Mouse (Mus musculus): ENCODE results near the gene Saa1.
"Not testable (repeated sequence)": the region's sequence is repeated elsewhere in the genome, so short reads cannot be mapped to it uniquely, and the experiment has no call there.

The Saa1 gene

DNA sequence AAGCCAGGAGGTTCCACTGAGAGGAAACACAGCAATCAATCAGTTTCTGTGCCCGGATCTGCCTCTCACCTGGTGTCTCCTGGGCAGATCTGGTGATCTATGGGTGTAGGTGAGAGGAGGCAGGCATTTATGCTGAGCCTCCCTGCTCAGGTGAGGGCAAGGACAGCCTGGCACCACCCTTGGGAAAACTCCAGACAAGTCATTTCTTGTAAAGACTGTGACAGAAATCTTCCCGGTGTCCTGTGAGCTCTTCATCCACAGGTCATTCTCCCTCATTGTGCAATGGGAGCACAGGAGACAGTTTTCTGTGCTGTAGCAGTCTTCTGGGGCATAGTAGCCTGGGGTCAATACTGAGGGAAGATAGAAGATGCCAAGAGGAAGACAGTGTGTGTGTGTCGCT is at the start of gene Saa1:
Gene Saa1 (minus strand): TSS at position 101 of the 400 bp plus-strand sequence.
- peak; percentile 47 for DNase-seq (ENCODE audit: extremely low read depth, low read depth, low spot score)

DNA sequence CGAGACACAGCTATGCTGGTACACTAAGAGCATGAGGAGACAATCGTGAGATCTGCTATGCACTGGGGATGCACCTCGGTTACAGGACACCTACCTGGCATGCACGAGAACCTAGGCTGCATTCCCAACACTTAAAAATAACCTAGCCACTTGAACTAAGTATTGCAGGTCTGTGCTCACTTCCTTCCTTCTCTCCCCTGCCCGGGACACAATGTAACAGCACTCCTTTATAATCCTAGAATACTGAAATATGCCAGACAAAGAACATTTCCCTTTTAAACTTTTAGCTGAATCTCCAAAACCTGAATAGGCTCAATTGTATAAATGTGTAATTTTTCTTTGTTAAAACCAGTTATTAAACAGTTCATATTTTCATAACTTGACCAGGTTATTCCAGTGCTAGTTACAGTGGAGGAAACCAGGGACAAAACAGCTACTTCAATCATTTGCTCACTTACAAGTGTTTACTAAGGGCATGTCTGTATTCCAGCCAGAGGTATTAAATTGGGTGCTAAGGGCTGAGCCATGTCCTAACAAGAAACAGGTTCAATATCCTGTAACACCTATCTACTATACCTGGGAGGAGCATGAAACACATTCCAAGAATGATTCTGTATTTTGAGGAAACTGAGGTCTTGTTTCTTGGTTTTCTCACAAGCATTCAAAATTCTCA is 46.5 kb upstream of the Saa1 start:
- DNase-seq (ENCODE audit: extremely low read depth, low read depth, low spot score) = no peak

DNA sequence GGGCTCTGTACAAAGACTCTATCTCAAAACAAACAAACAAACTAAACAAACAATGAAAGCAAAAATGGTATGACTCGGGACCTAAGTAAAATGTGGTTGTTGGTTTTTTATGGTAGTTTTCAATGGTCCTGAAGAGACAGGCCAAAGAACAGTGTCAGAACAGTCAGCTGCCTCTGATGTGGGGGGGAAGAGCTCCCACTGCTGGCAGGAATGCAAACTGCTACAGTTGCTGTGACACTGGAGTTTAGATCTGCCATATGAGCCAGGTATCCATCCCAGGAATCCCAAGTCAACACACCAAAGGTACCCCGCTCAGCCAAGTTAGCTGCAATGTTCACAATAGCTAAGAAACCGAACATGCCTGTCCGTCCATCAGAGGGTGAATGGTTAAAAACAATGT is 27.9 kb upstream of the Saa1 start:
- no peak for DNase-seq (ENCODE audit: extremely low read depth, low read depth, low spot score)

DNA sequence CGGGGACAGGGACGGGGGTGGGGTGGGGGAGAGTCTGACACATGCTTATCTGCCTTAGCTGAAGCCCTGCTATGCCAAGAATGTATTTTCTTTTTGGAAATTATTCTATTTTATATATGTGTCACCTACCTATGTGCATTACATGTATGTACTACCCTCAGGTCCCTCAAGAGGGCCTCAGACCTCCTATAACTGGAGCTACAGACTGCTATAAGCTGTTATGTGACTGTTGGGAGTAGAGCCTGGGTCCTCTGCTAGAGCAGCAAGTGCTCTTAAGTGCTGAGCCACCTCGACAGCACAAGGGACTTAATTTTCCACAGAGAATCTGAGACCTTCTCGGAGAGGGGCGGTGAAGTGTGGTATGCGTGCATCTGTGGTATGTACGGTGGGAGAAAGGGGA is 25.7 kb upstream of the Saa1 start:
- DNase-seq (ENCODE audit: extremely low read depth, low read depth, low spot score) = no peak

DNA sequence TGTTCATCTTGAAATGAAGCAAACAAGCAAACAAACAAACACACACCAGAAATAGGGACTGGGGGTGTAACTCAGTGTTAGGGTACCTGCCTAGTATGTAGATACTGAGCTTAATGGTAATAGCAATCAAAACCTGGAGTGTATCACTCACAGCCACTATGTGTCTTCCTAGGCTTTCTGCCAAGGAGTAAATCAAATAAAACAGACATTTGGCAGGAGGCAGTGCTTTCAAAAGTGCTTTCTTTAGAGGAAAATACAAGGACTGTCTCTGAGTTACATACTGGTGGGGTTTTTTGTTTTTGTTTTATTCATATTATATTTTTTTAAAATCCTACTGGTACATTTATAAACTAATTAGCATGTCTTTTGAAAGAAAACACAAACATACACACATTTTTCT is 24.6 kb upstream of the Saa1 start:
- DNase-seq (ENCODE audit: extremely low read depth, low read depth, low spot score) = no peak

DNA sequence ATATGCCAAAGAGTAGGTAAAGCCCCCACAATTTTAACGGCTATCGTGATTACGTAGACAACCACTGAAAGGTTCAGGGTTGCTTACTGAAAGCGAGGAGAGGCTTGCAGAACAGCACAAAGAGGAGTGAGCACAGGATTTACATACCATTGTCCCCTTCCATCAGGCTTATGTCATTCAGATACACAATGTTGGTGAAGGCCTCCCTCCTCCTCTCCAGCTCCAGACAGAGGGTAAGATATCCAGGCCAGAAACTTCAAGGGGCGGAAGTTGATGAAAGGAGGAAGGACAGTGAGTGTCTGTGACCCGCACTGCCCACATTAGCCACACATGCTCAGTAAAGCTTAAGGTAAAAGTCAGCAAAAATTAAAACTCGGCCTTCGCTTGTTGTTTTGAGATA is 21.9 kb upstream of the Saa1 start:
- DNase-seq (ENCODE audit: extremely low read depth, low read depth, low spot score) = no peak

DNA sequence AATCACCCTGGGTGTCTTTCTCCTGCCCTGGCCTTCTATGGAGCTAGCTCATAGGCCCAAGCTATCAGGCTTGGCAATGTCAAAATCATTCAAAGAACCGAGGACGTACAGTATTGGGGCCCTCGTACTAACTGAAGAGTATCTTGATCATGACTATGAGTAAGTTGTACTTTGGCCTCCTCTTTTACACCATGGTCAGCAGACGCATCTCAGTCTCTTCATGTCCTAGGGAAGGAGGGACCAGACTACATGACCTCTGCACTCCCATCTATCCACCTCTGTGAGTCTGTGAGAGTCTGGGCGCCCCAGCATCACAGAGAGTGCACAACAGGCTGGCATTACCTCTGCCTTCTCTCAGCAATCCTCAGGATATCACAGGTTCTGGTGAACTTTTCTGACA is 19.8 kb upstream of the Saa1 start:
- DNase-seq (ENCODE audit: extremely low read depth, low read depth, low spot score) = no peak

DNA sequence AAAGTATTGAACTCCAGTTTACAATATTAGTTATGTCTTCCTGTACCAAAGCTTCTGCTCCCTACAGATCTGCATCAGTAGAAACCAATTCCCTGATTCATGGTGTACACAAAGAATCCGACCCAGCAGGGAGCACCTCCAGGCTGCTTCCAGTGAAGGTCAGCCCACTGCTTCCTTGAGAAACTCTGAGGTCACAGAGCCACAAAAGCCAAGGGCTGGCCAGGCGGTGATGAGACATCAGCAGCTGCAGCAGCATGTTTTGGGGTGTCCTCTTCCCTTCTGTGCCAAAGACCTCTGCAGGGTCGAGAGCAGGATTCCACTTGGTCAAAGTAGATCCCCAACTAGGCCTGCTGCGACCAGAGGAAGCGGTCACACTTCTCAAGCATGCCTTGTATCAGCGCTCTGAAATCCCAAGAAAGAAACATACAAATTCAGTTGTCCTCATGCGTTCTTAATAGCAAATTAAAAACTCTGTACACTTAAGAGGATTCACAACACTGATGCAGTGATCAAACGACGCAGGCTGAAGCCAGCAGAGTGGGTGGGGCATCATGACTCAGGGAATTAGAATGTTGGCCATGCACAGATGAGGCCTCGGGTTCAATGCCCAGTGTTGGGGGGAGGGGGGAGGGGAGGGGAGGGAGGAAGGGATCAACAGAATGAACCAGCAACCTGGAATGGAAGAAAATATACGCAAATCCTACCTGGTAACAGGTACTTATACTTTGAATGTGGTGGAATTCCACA is 18.4 kb upstream of the Saa1 start:
- no peak for DNase-seq (ENCODE audit: extremely low read depth, low read depth, low spot score)

DNA sequence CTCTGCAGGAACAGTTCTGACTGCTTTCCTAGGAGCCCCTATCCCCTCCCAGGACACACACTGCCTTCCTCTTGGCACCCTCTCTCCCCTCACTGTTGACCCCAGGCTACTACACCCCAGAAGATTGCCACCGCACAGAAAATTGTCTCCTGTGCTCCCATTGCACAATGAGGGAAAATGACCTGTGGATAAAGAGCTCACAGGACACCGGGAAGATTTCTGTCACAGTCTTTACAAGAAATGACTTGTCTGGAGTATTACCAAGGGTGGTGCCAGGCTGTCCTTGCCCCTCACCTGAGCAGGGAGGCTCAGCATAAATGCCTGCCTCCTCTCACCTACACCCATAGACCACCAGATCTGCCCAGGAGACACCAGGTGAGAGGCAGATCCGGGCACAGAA is 8.7 kb upstream of the Saa1 start, which contains the start of gene Saa2:
Gene Saa2 (plus strand): TSS at position 301 of the 400 bp plus-strand sequence.
- DNase-seq (ENCODE audit: extremely low read depth, low read depth, low spot score) = no peak

DNA sequence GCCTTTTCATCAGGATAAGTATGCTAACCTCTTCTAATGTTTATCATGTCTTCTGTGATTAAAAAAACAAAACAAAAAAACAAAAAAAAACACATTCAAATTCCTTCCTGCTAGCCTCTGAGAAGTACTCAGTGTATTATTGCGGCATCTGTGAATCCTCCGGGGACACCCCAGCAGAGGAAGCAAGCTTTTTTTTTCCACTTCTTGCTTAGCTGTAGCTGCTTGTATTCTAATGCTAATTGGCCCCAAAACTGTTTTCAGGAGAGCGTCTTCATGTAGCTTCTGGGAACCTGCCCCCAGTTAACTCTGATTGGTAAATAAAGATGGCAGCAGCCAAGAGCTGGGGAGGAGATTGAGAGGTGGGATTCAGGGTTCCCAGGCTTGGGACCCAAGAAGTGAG is 5.7 kb upstream of the Saa1 start:
- no peak for DNase-seq (ENCODE audit: extremely low read depth, low read depth, low spot score)

DNA sequence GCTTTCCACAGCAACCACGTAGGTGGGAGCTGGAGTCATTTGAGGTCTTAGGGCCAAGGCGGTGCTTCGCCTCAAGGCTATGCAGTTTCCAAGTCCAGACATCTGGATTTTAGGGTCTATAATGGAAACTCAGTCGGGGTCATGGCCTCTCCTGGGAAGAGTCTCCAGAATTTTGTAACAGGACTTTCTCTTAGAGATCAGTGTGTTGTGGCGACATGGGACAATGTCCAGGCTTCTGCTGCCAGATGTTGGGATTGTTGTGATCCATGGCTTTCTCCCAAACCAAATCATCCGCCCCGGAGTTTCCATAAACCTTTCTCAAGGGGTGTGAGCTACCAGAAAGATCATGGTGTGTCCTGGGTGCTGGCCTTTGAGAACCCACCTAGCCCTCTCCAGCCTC is 3.6 kb upstream of the Saa1 start:
- DNase-seq (ENCODE audit: extremely low read depth, low read depth, low spot score) = peak; percentile 68

DNA sequence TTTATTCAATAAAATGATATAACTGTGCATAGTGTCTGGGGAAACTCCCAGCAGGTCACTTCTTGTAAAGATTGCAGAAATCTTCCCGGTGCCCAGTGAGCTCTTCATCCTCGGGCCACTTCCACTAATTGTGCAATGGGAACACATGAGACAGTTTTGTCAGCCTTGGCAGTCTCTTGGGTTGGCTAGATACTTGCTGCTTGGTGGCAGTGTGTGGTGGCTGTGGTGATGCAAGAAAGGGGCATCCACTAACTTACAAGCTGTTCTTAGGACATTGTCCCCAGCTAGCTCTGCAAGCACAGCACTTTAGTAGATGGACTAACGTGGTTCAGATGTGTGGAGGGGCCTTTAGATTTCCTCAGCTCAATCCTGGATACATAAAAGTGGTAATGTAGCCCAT is 3.0 kb upstream of the Saa1 start:
- peak; percentile 88 for DNase-seq (ENCODE audit: extremely low read depth, low read depth, low spot score)

DNA sequence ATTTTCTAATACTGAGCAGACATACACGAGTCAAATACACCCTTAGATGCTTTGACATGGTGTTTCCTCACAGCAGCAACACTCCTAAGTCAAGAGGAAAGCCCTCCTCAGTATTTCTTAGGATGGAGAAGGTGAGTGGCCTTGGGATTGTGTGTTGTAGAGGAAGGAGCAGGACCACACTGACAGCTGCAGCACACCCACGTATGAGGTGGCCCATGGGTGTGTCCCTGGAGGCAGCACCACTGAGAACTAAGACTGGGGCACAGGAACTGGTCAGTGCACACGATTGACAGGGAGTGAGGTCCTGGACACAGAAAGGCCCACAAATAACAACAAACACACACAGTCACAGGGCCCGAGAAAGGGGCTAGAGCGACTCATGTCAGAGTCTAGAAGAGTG is 2.7 kb downstream of the Saa1 start:
- DNase-seq (ENCODE audit: extremely low read depth, low read depth, low spot score) = not testable (repeated sequence)

DNA sequence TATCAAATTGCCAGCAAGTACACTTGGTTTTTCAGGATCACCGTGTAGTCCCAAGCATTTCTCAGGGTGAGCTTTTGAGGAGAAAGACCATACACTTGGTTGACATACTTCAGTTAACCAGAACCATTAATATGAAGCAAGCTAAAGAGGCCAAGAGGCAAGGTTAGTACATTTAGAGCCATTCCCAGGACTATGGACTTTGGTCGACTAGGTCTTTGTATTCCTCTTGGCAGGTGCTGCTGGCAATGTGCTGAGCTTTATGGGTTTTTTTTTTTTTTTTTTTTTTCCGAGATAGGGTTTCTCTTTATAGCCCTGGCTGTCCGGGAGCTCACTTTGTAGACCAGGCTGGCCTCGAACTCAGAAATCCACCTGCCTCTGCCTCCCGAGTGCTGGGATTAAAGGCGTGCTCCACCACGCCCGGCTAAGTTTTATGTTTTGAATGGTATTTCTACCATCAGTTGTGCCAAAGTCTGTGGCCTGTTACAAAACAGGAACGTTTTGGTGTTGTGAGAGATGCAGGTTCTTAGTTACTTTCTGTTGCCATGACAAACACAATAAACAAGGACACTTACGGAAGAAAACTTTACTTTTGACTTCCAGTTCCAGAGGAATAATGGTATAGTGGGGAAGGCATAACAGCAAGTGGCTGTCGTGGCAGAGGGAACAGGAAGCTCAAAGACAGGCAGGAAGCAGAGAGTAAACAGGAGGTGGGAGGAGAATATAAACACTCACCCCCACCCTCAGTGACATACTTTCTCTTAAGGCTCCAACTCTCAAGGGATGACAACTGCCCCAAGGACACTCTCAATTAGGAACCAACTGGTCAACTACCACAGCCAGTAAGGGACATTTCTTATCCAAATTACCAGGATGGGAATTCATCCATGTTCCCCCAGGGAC is 4.0 kb downstream of the Saa1 start:
- DNase-seq (ENCODE audit: extremely low read depth, low read depth, low spot score) = no peak

DNA sequence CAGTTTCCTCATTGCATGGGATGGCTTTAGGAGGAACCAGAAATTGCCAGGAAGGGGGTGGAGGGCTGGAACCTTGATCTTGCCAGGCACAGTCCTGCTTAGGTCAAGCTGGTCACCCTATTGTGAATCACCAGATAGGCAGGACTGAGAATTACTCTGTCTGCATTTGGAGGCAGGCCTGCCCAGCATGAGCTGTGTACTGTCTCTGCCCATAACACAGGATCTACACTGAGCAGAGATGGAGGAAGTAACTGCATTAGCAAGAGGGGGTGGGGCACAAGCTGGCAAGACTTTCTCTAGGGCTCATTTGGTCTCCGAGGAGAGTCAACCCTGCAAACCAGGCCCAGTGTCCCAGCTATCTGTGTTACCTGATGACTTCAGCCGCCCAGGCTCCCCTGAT is 7.8 kb downstream of the Saa1 start:
- DNase-seq (ENCODE audit: extremely low read depth, low read depth, low spot score) = no peak

DNA sequence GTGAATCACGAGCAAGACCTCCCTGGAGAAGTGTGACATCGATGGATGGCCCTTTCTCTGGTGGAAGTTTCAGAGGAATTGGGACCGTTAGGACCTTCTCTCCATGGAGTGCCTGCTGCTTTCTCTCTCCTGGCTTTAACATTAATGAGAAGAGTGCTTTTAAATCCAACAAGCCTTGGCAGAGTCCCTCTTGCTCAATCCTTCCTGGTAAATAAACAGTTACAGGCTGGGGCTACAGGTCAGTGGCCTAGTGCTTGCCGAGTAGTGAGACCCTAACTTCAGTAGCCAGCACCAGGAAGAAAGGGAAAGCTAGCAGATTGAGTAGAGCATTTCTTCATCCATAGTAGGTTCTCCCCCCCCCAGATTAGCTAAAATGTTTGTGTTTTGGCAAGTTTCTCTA is 10.3 kb downstream of the Saa1 start, which contains the start of gene Saa4:
Gene Saa4 (minus strand): TSS at position 146 of the 400 bp plus-strand sequence.
- DNase-seq (ENCODE audit: extremely low read depth, low read depth, low spot score) = no peak

DNA sequence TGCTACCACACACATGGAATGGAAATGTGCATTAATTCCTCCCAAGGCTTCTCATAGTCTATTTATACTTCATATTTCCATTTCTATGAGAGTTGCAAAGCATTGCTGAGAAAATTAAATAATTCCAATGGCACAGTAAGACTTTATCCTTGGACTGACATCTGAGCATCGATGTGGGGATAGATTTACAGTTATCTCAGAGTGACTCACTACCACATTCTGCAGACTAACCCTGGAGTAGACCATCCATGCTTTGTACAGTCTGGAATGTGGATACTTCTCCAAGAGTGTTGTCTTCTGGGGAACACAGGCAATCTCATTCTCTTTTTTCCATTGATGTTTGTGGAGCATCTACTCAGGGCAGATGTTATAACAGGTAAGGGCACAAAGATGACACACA is 15.2 kb downstream of the Saa1 start:
- no peak for DNase-seq (ENCODE audit: extremely low read depth, low read depth, low spot score)

DNA sequence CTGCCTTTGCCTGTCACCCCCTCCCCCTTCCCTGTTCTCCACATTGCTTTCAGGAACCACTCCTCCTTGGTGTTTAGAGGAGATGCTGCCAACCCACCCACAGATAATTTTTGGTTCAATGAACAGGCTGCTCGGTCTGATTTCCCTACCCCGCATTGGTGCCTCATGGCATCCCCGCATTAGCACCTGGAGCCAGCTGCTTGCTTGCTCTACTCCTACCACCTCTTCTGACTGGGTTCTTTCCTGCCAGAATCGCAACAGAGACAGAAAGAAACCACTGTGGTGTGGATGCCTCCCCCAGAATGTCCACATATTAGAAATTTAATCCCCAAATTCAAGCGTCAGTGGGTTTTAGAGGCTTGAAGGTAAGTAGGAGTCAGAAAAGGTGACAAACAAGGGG is 18.4 kb downstream of the Saa1 start:
- no peak for DNase-seq (ENCODE audit: extremely low read depth, low read depth, low spot score)

DNA sequence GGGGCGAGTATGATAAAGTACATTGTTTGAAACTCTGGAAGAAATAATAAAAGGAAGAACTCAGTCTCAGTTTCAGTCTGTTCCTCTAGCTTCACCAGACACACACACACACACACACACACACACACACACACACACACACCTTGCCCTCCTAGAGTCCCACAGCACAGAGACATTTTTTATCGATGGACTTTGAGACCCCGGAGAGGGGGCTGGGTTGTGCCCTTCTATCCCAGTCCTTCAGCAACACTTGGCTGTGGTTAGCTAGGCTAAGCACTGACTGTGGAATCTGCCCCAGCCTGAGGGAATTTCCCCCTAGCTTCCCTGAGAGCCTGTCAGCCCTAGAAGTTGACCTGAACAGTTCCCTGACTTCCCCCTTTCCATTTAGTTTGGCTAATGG is 18.9 kb downstream of the Saa1 start:
- no peak for DNase-seq (ENCODE audit: extremely low read depth, low read depth, low spot score)

DNA sequence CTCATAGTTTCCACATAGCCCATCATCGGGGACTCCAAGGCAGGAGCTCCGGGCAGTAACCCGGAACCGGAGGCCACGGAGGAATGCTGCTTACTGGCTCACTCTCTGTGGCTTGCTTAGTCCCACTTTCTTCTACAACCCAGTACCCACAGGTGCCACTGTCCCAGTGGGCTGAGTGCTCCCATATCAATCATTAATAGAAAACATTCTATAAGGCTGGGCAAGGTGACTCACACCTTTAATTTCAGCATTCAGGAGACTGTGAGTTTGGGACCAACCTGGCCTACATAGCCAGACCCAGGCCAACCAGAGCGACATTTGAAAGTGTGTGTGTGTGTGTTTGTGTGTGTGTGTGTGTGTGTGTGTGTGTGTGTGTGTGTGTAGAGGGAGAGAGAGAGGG is 19.4 kb downstream of the Saa1 start:
- DNase-seq (ENCODE audit: extremely low read depth, low read depth, low spot score) = no peak

DNA sequence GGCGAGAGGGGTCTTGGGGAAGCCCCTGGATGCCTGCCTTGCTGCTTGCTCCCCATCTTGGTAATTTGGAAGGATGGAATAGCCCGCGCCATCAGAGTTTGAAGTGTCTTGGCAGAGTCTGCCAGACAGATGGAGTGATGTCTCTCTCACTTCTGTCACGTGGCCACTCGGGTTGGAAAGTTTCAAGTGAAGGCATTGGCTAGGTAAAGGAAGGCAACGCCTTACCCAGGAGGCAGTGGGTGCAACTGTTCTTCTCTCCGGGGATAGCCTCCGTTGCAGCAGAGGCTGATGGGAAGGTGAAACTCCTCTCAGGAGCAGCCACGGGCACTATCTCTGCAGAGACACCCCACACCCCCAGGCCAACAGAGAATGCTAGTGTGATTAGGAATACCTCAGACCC is 22.3 kb downstream of the Saa1 start:
- no peak for DNase-seq (ENCODE audit: extremely low read depth, low read depth, low spot score)

DNA sequence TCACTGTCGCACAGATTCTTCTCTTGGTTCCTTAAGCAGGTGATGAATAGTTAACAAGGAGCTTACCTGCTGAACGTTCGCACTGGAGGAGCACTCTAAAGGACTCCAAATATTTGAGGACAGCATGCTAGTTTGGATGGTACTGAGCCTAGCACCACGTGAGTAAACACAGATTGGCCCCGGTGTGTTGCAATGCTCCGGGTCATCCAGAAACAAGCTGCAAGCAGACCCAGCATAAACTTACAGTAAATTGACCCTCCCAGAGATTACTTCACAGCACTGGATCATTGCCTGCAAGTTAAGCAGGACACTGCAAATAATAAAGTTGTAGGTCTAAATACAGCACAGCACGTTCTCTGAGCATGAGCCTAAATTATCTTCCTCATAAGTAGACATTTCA is 23.3 kb downstream of the Saa1 start:
- DNase-seq (ENCODE audit: extremely low read depth, low read depth, low spot score) = peak; percentile 79

All from fat pad, adult 2 months (tissue).